Mouse (Mus musculus) ES-Bruce4 (cell line): ENCODE data around the gene Tnfrsf4.

Experiments used
- CTCF ChIP-seq: IDR thresholded peaks from one replicate; pipeline ENCODE4 v1.8.1; 2011; ENCODE audit warnings: low read depth, low read length
- EP300 ChIP-seq: IDR thresholded peaks from 2 replicates; pipeline ENCODE4 v1.6.1; 2011; ENCODE audit warnings: low read depth, low read length; ENCODE audit not compliant: insufficient read depth
- POLR2A ChIP-seq: IDR thresholded peaks from one replicate; pipeline ENCODE4 v1.8.1; 2011; ENCODE audit warnings: low read length; ENCODE audit not compliant: insufficient read depth

- TF ChIP-seq CTCF (no peak), EP300 (no peak), POLR2A (no peak)
Measured at GRCm38 (mm10) chr4:156055173-156055572, 41.5 kb downstream of the Tnfrsf4 start.
